Mouse (Mus musculus): ENCODE data around the gene Amh.

Amh gene

DNA sequence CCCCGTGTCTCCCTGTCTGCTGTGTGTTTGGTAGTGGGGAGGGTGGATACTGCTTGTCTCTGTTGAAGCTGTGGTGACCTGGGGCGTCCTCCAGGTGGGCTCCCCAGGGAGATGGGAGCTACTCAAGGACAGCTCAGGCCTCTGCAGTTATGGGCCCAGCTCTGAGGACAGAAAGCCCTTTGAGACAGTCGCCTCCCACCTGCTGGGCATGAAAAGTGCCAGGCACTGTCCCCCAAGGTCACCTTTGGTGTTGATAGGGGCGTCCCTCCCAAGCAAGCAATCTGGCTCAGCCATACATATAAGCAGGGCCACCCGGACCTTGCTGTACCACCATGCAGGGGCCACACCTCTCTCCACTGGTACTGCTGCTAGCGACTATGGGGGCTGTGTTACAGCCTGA, at the start of gene Amh:
Gene Amh, plus strand, starts transcription at position 328 of the 400 bp plus-strand sequence.
- no peak for DNase-seq (ENCODE audit: low read depth, low spot score)

DNA sequence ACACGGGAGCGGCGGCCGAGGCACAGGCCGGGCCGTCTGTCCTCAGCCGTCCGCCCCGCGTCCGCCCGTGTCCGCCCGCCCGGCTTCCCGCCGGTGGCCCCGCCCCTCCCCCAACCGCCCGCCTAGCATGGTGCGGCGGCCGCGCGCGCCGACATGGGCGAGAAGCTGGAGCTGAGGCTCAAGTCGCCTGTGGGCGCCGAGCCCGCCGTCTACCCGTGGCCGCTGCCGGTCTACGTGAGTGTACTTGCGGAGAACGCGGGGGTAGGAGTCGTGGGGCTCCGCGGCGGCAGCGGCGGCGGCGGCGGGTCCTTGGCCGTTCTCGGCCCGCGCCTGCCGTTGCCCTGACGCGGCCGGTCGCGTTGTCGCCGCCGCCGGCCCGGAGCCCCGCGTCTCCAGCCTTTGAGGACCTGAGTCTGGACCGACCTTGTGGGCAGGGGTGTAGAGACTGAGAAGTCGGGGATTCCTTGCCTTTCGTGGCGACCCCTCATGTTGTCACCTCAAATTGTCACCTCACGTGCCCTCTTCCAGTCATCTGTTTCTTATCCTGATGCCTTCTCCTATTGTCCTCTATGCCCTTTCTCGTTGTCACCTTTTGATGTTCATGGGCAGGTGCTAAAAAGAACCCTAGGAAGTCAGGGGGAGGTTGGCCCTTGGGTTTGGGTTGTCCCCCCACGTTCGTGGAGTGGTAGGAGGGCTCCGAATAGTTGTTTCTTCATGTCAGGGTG, 49.6 kb upstream of the Amh start:
- no peak for DNase-seq (ENCODE audit: low read depth, low spot score)

DNA sequence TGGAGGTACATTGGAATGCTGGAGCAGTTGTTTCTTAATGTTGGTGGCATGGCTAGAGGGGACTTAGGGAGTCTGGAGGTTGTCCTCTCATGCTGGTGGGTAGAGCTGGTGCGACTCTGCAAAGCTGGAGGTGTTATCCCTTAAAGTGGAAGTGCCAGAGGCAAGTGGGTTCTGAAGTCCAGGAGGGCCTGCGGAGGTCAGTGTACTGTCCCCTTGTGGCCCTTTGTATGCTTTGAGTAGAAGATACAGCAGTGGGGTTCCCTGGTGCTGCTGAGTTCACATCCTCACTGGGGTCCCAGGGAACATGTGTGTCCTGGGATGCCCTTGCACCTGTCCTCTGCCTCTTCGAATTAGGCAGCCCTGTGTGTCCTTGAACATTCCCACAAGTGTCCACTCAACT, 48.9 kb upstream of the Amh start:
- no peak for DNase-seq (ENCODE audit: low read depth, low spot score)

DNA sequence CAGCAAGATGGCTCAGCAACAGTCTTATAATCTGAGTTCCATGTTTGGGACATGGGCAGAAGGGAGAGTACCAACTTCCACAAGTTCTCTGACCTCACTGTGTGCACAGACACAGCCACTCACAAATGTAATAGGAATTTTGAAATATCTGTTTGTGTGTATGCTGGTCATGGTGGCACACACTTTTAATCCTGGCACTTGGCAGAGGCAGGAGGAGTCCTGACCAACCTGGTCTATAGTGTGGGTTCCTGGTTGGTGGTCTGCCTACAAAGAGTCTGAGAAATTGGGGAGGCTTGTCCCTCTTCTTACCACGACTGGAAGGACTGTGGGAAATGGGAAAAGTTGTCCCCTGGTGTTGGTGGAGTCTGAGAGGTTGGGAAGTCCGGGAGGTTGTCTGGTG, 48.5 kb upstream of the Amh start:
- DNase-seq (ENCODE audit: low read depth, low spot score): no peak

DNA sequence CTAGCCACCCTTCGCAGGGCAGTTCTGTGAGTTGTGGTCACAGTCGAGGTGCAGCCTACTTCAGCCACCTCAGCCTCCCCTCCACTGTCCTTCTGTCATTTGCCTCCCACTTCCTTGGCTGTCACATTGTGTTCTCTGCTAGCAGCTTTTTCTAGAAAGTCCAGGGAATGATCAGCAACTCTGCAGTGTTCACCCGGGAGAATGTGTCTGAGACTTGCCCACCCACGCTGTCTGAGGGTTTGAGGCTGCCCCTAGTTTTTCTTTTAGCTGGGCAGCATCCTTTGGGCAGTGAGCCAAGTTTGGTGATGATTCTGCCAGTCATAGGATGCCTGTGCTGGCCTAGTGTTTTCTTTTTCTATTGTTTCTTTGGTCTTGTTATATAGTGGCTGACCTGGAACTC, 48.1 kb upstream of the Amh start:
- DNase-seq (ENCODE audit: low read depth, low spot score): no peak

DNA sequence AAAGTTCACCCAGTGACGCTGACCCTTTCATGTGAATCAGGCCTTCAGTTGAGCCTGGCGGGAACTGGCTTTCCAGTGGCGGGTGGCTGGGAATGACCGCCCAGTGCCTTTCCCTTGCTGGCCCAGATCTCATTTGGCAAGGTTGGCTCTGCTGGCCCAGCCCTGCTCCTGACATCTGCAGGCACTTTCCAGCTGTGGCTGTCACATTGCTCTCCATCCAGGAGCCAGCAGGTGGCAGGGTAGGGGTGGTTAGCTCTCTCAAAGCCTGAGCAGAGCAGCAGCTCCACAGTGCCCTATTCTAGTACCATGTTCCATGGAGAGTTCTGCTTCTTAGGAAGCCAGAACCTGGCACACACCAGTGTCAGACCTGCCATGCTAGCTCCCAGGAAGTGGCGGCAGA, 47.3 kb upstream of the Amh start:
- peak; percentile 54 for DNase-seq (ENCODE audit: low read depth, low spot score)

DNA sequence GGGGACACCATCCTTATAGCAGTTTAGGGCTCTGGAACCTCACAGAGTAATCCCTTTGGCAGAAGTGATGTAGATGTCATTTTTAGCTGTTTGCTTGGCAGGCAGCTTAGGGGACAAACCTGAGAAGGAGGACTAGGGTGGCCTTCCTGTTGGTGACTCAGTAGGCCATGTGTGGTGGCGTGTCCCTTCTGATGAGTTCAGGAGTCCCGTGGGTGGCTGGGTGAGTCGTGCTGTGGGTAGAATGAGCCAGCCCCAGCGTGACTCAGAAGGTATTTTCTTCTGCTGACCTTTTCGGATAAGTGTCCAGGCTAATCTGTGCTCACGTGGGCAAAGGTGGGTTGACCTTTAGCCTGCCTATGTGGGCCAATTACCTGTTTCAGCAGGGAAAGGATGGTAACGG, 46.4 kb upstream of the Amh start:
- DNase-seq (ENCODE audit: low read depth, low spot score): no peak

DNA sequence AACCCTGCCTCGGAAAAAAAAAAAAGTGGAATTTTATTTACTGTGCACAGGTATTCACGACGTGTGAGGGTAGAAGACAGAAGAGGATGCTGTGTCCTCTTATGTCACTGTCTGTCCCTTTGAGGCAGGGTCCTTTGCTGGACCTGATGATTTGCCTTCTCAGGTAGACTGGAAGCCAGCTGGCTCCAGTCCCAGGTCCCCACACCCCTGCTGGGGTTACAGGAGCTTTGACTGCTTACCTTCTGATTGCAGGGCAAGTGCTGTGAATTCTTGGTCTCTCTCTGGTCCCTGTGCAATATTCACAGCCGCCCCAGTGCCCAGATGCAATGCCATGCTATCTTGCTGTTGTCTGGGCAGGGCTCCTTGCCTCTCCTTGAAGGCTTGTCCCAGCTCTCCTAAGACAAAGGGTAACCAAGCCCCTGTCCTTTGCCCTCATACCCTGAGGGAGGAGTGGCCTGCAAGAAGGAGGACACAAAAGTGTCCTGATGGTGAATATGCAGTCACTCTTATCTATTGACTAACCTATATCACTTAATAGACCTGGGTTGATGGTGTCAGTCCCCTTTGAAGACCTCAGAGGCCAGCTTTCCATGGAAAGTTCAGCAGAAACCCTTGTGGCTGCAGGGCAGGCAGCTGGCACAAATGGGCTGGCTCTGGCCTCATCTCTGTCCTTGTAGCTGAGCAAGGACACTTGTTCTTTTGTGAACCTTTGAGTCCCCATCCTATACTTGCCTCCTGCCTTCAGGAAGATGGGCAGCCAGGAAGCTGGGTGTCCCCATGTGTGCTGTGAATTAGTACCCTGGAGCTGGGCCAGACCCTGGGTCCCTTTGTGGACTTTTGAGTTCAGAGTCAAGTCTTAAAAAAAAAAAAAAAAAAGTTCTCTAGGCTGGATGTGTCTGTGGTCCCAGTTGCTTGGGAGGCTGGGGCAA, 44.2 kb upstream of the Amh start:
- DNase-seq (ENCODE audit: low read depth, low spot score): no peak

DNA sequence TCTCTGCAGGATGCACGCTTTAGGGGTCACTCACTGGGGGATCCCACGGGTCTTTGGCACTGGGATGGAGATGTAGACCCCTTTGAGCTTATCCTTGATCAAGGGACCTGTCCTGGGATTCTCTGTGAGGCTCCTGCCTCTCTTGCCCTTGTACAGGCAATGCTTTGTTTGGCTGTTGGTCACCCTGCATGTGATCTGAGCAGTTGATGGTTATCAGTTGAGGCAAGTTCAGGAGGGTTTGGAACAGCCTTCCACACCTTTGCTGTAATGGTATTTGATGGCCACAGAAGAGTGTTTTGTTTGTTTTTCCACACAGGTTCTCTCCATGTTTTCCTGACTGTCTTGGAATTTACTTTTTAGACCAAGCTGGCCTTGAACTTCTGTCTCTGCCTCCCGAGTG, 43.2 kb upstream of the Amh start:
- DNase-seq (ENCODE audit: low read depth, low spot score): no peak

DNA sequence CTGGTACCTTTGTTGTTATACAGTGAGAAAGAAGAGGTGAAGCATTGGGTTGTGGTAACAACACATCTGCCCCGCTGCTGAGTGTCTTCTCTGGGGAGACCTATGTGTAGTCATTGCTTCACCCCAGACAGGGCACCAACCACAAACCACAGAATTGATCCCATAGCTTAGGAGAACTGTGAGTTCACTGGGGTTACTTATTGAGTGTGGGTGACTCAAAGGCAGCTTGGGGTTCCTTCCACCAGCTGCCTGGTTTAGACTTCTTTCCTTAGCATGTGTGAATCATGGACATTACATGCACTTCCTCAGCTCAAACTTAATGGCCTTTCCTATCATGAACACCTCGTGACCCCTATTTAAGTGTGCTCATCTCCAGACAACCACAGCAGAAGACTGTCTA, 41.5 kb upstream of the Amh start:
- DNase-seq (ENCODE audit: low read depth, low spot score): no peak

DNA sequence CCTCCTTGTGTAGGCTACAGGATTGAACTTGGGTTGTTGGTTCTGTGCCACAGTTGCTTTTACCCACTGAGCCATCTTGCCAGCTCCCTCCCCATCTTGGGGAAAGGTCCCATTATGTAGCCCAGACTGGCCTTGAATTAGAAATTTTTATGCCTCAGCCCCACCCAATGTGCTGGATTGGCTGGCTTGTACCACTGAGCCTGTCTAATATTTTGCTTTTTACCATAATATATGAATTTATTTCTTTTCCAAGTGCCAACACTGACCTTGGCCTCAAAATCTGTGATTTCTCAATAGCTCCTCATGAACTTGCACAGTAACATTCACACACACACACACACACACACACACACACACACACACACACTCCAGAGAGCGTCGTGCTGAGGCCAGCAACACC, 39.3 kb upstream of the Amh start:
- DNase-seq (ENCODE audit: low read depth, low spot score): no peak

DNA sequence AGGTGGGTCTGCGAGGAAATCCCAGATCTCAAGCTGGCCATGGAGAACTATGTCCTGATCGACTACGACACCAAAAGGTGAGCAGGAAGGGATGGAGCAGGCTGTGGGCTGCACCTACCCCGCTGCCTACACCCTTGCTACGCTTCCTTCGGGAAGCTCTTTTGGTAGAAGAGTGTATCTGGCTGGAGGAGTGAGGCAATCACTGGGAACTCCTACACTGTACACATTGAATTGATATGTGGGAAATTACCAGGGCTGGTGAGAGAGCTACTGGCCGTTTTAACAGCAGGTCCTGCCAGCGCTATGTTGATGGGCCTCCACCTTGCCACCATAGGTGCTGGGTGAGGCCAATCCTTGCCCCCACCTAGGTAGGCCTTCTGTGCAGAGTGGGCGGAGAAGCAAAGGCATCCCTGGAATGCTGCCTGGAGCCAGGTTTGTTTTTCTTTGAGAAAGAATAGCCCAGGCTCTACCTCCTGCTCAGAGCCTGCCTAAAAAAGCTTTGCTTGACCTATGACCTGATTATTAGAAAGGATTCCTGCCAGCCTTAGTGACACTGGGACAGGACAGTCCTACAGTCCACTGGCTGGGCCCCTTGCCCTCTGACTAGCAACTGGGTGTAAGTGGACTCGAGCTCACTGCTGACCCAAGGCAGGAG, 38.8 kb upstream of the Amh start:
- DNase-seq (ENCODE audit: low read depth, low spot score): no peak

DNA sequence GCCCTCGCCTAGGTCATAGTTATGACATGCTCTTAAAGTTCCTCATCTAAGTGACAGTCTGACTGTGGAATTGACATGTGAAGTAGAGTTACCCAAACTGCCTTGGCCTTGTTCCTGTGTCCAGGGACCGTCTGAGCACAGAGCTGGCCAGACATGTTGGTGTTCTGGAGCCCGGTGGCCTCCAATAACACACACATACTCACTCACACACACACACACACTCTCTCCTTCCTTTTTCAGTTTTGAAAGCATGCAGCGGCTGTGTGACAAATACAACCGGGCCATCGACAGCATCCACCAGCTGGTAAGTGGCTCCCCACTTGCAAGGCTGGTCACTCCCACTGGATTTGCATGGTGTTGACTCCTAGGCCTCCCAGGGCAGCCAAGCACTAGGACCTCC, 36.7 kb upstream of the Amh start:
- DNase-seq (ENCODE audit: low read depth, low spot score): no peak

DNA sequence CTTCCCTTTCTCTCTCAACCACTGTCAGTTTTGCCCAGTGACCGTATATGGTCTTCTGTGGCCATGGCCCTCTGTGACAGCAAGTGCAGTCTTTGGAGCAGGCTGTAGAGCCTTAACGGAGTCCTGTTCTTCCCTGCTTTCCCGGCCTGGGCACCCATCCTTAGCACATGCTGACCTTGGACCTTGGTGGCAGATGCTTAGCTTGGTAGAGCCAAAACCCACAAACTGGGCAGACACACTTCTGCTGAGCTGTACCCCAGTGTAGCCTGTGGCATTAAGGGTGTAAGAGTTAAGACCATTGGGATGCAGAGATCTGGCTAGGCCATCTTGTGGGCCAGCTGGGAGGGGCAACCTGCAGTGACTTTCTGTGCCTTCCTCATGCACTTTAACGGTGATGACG, 31.2 kb upstream of the Amh start:
- no peak for DNase-seq (ENCODE audit: low read depth, low spot score)

DNA sequence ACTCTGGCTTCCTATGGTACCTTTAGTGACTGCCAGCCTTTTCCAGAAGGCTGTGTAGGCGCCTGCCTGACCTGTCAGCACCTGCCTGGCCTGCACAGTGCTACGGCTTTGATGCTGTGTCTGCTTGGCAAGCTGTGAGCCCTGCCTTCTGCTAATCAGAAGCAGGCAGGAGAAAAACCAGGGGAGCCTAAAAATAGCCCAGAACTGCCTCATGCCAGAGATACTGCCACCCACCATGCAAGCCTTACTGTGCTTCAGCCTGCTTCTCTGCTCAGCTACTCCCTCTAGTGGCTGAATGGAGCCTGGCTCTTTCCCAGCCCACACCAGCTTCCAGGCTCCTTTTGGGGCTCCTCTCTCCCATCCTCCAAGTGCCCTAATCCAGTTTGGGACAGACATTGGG, 30.5 kb upstream of the Amh start:
- peak; percentile 81 for DNase-seq (ENCODE audit: low read depth, low spot score)

DNA sequence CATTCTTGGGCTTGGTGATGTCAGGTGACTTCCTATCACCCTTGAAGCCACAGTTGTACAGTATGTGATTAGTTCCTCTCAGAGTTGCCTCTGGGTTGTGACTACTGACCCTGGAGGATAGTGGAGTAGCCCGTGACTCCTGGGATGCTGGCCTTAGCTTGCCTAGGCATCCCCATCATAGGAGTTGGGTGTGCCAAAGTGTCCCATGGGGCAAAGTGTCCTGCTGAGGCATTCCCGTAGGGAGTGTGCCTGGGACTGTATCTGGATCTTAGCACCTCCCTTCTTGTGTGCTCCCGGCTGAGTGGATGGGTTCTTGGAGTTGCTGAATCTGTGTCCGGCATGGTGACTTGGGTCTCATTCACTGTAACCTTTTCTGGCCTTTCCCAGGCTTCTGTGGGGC, 30.1 kb upstream of the Amh start:
- no peak for DNase-seq (ENCODE audit: low read depth, low spot score)

DNA sequence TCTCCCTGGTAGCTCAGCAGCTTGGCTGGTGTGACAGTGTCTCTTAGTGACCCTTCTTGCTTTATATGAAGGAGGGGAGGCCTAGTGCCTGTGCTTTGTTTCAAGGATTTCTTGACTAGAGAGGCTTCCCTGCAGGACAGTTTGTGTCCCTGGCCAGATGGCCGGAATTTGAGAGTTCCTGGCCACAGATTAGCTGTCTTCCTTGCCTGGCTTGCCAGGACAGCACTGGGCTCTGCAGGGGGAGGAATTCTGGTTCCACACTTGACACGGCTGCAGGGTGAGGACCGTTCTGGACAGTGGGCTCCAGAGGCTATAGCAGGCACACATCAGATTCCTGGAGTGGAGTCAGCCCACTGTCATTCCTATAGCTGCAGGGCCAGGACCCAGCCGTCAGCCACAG, 29.3 kb upstream of the Amh start:
- no peak for DNase-seq (ENCODE audit: low read depth, low spot score)

DNA sequence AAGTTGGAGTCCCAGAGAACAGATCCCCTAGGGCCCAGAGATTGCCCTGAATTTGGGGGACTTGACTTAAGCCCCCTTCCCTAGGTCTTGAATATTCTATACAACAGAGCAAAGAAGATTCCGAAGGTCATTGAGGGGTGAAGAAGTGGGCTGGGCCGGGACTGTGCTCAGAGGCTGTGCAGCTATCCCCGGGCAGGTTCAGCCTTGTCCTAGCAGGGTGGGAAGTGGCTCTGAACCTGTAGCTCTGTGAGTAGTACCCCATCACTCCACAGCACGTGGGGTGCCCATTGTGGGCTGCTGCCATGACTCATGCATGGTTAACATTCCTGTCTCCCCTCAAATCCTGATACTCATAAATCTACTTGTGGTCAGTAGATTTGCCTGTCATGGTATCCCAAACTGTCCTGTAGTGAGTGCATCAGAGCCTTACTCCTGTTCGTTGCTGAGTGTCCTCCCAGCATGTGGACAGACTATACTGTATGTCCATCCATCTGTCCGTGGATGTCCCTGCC, 28.6 kb upstream of the Amh start:
- DNase-seq (ENCODE audit: low read depth, low spot score): no peak

DNA sequence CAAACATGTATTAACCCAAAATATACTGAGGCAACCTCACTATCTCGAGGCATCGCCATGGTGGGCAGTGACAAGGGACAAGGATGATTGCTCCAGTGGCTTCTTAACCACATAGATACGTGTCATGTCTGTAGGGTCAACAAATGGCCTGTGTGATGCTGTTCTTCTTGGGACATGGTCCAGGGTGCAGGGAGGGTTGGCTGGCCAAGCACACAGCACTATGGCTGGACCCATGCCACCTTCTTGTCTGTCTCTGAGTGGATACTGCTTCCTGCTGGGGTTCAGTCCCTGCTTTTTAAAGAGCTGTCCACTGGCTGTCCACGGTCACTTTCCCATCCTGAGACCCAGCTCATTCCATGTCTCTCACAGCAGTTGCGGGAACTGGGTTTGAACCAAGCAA, 27.9 kb upstream of the Amh start:
- no peak for DNase-seq (ENCODE audit: low read depth, low spot score)

DNA sequence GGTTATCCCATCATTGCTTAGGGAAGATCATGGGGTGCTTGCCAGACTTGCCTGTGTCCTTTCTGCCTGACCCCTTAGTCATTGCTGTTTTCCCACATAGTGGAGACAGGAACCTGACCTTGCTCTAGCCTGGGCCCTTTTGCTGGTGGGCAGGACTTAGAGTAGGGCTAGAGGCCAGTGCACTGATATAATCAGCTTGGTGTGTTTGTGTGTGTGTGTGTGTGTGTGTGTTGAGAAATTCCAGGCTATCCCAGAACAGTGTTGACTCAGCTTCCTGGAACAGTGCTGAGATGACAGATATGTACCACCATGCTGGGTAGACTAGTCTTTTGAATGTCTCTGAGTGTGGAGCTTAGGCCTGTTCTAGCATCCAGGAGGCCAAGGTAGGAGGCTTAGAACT, 25.5 kb upstream of the Amh start:
- no peak for DNase-seq (ENCODE audit: low read depth, low spot score)

DNA sequence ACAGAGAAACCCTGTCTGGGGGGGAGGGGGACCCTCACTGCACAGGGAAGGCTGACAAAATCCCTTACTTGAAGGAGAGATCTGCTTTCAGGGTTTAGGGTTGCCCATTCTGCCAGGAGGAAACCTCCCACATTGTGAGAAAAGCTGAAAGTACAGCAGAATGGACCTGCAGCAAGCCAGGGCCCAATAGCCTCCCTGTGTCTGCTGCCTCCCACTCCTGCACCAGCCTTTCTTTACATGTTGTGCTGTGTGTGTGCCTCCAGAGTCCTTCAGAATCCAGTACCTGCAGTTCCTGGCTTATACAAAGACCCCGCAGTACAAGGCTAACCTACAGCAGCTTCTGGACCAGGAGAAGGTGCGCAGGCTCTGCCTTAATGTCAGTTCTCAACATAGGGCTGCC, 20.7 kb upstream of the Amh start:
- no peak for DNase-seq (ENCODE audit: low read depth, low spot score)

DNA sequence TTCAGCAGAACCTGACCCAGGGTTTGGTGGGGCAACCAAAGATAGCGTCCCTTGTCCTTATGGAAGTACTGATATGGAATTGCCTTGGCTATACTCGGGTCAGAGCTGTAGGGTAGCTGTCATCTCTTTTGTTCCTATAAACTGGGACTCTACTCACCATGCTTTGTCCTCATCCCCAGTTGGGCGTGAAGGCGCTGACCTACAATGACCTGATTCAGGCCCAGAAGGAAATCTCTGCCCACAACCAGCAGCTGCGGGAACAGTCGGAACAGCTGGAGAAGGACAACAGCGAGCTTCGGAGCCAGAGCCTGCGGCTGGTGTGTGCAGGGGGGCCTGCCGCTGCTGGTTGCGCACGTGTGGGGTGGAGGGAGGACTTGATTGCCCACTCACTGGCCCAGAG, 20.2 kb upstream of the Amh start:
- DNase-seq (ENCODE audit: low read depth, low spot score): no peak

Measured in mesoderm, embryonic 11.5 days (tissue).